Mouse (Mus musculus): ENCODE data around the gene 1700025C18Rik. TPM values are rescaled to one million over a fixed set of nuclear protein-coding genes. Genes with fewer than 3 reads are reported as not detected.

The 1700025C18Rik gene
- polyA plus RNA-seq, 1 experiment from 2014 or later, result not detected

DNA sequence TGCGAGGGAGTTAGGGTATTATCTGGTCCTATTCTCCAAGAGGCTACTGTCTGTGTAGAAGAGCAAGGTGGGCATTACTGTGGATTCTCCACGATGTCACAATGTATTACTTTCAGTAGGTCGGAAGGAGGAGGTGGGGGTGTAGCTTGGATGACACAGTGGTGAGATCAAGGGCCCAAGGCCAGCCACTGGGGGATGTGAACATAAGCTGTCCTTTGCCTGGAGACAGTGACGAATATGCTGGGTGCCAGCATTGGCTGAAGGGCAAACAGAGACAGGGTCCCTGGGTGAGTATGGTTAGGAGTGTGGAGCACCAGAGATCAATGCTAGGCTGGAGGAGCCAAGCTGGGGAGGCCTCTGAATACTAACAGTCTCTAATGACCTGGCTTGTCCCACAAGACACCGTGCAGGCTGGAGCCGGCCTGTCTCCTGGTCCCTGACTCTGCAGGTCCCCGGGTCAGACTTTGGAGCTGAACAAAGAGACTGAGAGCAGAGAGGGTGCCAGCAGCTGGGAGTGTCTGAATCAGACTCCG, 949 bp upstream of the 1700025C18Rik start:
- no peak for ATAC-seq (ENCODE audit: low FRiP score)

GRCm38 (mm10) chr2:165089470-165089869, 1.1 kb downstream of the 1700025C18Rik start:
- Histone ChIP-seq H3K9me3 (ENCODE audit: control insufficient read depth, low read length) (no peaks in the 10 kb centered on the region), H3K36me3 (ENCODE audit: control insufficient read depth, insufficient read depth, low read length) (no peaks in the 10 kb centered on the region), H3K4me2 (replicated peaks; ENCODE audit: low read depth, low read length) (no peak overlapping the region), H3K4me1 (replicated peaks; ENCODE audit: control insufficient read depth, insufficient read depth, low read length) (no peaks in the 10 kb centered on the region), H3K27ac (ENCODE audit: low read depth, low read length) (no peak overlapping the region), H3K9ac (ENCODE audit: low read depth, low read length) (no peak overlapping the region), H3K4me3 (ENCODE audit: low read depth, low read length) (no peak overlapping the region), H3K27me3 (ENCODE audit: control insufficient read depth, insufficient read depth, low read length) (no peaks in the 10 kb centered on the region)
- 52% methylated on average over 14 of the region's 14 CpGs for WGBS
- no peak for DNase-seq (ENCODE audit: low spot score)
- ATAC-seq (ENCODE audit: low FRiP score), result no peak

More for the DNA sequence above, 949 bp upstream of the 1700025C18Rik start:
- no peaks in the 10 kb centered on the region for H3K9me3 ChIP-seq (ENCODE audit: control insufficient read depth, low read length)
- WGBS, result 67% methylated on average over 8 of the region's 8 CpGs
- H3K27ac ChIP-seq (ENCODE audit: low read depth, low read length), result no peak overlapping the region
- H3K9ac ChIP-seq (ENCODE audit: low read depth, low read length), result no peak overlapping the region
- DNase-seq (ENCODE audit: low spot score), result no peak
- H3K4me1 ChIP-seq (replicated peaks; ENCODE audit: control insufficient read depth, insufficient read depth, low read length), result peaks cover 3% of the 10 kb centered on the region; the same call in 1 of the 2 replicates
- H3K36me3 ChIP-seq (ENCODE audit: control insufficient read depth, insufficient read depth, low read length), result no peaks in the 10 kb centered on the region
- H3K4me3 ChIP-seq (ENCODE audit: low read depth, low read length), result no peak overlapping the region
- H3K27me3 ChIP-seq (ENCODE audit: control insufficient read depth, insufficient read depth, low read length), result no peaks in the 10 kb centered on the region
- no peak overlapping the region for H3K4me2 ChIP-seq (replicated peaks; ENCODE audit: low read depth, low read length)

DNA sequence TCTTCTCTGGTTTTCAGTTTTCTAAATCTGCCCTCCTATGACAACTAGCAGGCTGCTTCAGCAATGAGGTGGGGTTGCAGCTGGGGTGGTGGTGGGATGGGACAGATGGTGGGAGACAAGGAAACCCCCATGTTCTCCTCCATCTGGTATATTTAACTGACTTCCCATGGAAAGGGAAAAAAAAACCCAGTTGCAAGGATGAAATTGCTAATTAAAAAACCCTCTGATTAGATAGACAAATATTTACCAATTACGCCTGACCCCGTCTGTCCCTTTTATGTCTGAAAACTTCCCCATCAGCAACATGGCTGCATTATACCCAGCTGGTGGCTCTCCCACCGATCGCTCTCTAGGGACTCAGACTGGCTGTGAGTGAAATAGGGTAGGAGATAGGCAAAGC, 3.9 kb downstream of the 1700025C18Rik start:
- ATAC-seq (ENCODE audit: low FRiP score) (no peak), DNase-seq (ENCODE audit: low spot score) (no peak)
- Histone ChIP-seq H3K9ac (ENCODE audit: low read depth, low read length) (no peak overlapping the region), H3K4me1 (replicated peaks; ENCODE audit: control insufficient read depth, insufficient read depth, low read length) (no peaks in the 10 kb centered on the region), H3K4me2 (replicated peaks; ENCODE audit: low read depth, low read length) (no peak overlapping the region), H3K9me3 (ENCODE audit: control insufficient read depth, low read length) (no peaks in the 10 kb centered on the region), H3K36me3 (ENCODE audit: control insufficient read depth, insufficient read depth, low read length) (no peaks in the 10 kb centered on the region), H3K27me3 (ENCODE audit: control insufficient read depth, insufficient read depth, low read length) (no peaks in the 10 kb centered on the region), H3K27ac (ENCODE audit: low read depth, low read length) (no peak overlapping the region), H3K4me3 (ENCODE audit: low read depth, low read length) (no peak overlapping the region)
- WGBS, result 81% methylated on average over 4 of the region's 4 CpGs

DNA sequence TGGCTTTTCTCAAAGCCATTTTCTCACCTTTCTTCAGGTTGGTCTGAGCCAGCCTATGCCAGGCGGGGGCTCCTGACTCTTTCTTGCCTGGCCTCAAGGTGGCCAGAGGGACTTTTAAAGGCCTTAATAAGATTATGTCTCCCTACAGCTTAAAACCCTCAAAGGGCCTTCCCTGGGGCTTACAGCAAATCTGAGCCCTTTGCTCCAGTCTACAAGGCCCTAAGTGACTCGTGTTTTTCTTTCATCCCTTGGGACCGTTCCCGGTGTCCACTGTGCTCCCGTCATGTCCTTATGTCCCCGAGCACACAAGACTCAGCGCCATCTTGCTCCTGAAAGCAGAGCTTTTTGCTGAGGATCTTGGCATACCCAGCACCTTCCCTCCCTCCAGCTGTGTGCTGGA, 9.3 kb downstream of the 1700025C18Rik start:
- H3K9ac ChIP-seq (ENCODE audit: low read depth, low read length), result no peak overlapping the region
- ATAC-seq (ENCODE audit: low FRiP score) (no peak), DNase-seq (ENCODE audit: low spot score) (no peak)
- WGBS, result 31% methylated on average over 7 of the region's 7 CpGs
- H3K27me3 ChIP-seq (ENCODE audit: control insufficient read depth, insufficient read depth, low read length), result peaks cover 15% of the 10 kb centered on the region
- no peak overlapping the region for H3K27ac ChIP-seq (ENCODE audit: low read depth, low read length)
- no peak overlapping the region for H3K4me3 ChIP-seq (ENCODE audit: low read depth, low read length)
- H3K9me3 ChIP-seq (ENCODE audit: control insufficient read depth, low read length), result no peaks in the 10 kb centered on the region
- peaks cover 7% of the 10 kb centered on the region for H3K4me1 ChIP-seq (replicated peaks; ENCODE audit: control insufficient read depth, insufficient read depth, low read length)
- no peak overlapping the region for H3K4me2 ChIP-seq (replicated peaks; ENCODE audit: low read depth, low read length)
- no peaks in the 10 kb centered on the region for H3K36me3 ChIP-seq (ENCODE audit: control insufficient read depth, insufficient read depth, low read length)

DNA sequence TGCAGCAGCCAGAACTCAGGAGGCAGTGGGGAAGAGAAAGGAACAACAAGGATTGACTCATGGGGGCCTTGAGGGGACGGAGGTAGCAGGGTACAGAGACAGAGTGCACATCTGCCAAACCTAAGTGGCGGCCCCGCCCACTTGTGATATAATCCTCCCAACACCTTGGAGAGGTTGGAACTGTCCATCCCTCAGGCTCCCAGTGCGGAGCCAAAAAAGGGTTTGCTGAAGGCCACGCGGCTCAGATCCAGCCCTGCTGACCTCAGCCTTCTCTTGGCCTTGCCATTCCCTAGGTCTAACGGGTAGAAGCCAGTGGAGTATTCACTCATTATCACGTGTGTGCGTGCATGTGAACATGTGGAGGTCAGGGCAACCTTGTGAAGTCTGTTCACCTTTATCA, 9.9 kb downstream of the 1700025C18Rik start:
- ATAC-seq (ENCODE audit: low FRiP score) (no peak), DNase-seq (ENCODE audit: low spot score) (no peak)
- 38% methylated on average over 9 of the region's 9 CpGs for WGBS
- H3K9ac ChIP-seq (ENCODE audit: low read depth, low read length), result no peak overlapping the region
- H3K4me1 ChIP-seq (replicated peaks; ENCODE audit: control insufficient read depth, insufficient read depth, low read length), result peaks cover 11% of the 10 kb centered on the region
- H3K36me3 ChIP-seq (ENCODE audit: control insufficient read depth, insufficient read depth, low read length), result no peaks in the 10 kb centered on the region
- H3K9me3 ChIP-seq (ENCODE audit: control insufficient read depth, low read length), result no peaks in the 10 kb centered on the region
- H3K27ac ChIP-seq (ENCODE audit: low read depth, low read length), result no peak overlapping the region
- peaks cover 17% of the 10 kb centered on the region for H3K27me3 ChIP-seq (ENCODE audit: control insufficient read depth, insufficient read depth, low read length)
- no peak overlapping the region for H3K4me3 ChIP-seq (ENCODE audit: low read depth, low read length)
- H3K4me2 ChIP-seq (replicated peaks; ENCODE audit: low read depth, low read length), result no peak overlapping the region

DNA sequence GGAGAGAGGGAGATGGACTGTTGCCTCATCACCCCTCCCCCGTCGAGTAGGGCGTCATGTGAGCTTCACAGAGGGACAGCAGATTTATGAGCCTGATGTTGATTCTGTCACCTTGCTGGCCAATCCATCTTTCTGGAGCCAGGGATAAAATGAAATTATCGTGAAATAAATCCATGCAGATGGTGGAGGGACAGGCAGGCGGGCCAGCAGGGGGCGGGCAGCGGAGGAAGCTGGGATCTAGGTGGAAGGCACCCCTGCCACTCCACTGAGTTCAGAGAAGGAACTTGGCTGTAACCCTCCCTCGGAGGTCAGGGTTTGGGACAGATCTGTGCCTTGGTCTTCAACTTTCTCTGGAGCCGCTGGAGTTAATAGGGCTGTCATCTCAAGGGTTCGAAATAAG, 11.9 kb downstream of the 1700025C18Rik start:
- peaks cover 25% of the 10 kb centered on the region for H3K27me3 ChIP-seq (ENCODE audit: control insufficient read depth, insufficient read depth, low read length)
- no peaks in the 10 kb centered on the region for H3K9me3 ChIP-seq (ENCODE audit: control insufficient read depth, low read length)
- WGBS, result 33% methylated on average over 10 of the region's 10 CpGs

DNA sequence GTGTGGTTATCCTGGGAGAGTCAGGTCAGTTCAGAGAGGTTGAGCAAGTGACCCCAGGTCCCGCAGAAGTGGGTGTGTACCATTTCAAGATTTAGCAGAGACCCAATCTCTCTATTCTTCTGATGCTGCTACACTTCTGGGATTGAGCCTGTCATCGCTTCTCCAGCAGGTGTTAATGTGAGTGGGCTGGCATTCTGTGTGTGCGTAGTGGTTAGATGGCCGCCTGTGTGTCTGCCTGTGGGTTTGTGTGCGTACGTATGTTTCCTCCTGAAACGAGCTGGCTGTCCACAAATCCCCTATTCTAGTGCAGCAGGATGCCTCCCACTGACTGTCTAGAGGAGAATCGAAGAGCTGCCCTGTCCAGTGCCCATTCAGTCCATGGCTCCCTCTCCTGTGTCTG, 12.5 kb downstream of the 1700025C18Rik start:
- Histone ChIP-seq H3K27me3 (ENCODE audit: control insufficient read depth, insufficient read depth, low read length) (peaks cover 25% of the 10 kb centered on the region), H3K4me3 (ENCODE audit: low read depth, low read length) (no peak overlapping the region), H3K4me1 (replicated peaks; ENCODE audit: control insufficient read depth, insufficient read depth, low read length) (peaks cover 11% of the 10 kb centered on the region), H3K27ac (ENCODE audit: low read depth, low read length) (no peak overlapping the region), H3K36me3 (ENCODE audit: control insufficient read depth, insufficient read depth, low read length) (no peaks in the 10 kb centered on the region), H3K9ac (ENCODE audit: low read depth, low read length) (no peak overlapping the region), H3K4me2 (replicated peaks; ENCODE audit: low read depth, low read length) (no peak overlapping the region), H3K9me3 (ENCODE audit: control insufficient read depth, low read length) (no peaks in the 10 kb centered on the region)
- ATAC-seq (ENCODE audit: low FRiP score), result no peak
- DNase-seq (ENCODE audit: low spot score), result no peak
- 76% methylated on average over 8 of the region's 8 CpGs for WGBS

More for the DNA sequence above, 11.9 kb downstream of the 1700025C18Rik start:
- Histone ChIP-seq H3K4me3 (ENCODE audit: low read depth, low read length) (no peak overlapping the region), H3K27ac (ENCODE audit: low read depth, low read length) (no peak overlapping the region), H3K4me2 (replicated peaks; ENCODE audit: low read depth, low read length) (no peak overlapping the region), H3K9ac (ENCODE audit: low read depth, low read length) (no peak overlapping the region), H3K4me1 (replicated peaks; ENCODE audit: control insufficient read depth, insufficient read depth, low read length) (peaks cover 11% of the 10 kb centered on the region), H3K36me3 (ENCODE audit: control insufficient read depth, insufficient read depth, low read length) (no peaks in the 10 kb centered on the region)
- peak; percentile 60 for DNase-seq (ENCODE audit: low spot score)
- no peak for ATAC-seq (ENCODE audit: low FRiP score)

DNA sequence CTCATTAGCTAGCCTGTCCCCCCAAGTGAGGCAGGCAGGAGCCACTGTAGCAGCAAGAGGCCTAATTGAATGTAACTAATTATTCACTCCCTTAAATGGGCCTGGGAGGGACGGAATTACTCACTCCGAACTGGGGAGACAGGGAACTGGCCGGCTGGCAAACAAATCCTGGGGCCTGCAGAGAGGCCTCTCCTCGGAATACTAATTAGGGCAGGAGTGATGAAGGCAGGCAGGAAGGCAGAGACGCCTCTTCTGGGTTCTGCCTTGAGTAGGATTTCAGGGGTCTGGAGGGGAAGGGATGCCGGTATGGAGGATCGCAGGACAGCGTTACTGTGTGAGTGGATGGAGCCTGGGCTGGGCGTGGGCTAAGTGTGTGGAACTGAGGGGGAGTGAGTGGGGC, 13.5 kb downstream of the 1700025C18Rik start:
- peaks cover 11% of the 10 kb centered on the region for H3K4me1 ChIP-seq (replicated peaks; ENCODE audit: control insufficient read depth, insufficient read depth, low read length)
- no peak overlapping the region; the same call in 1 of the 2 replicates for H3K27ac ChIP-seq (ENCODE audit: low read depth, low read length)
- 0 out of 2 replicates have a peak overlapping the region, but pooled peaks have one; percentile 19 for H3K4me2 ChIP-seq (replicated peaks; ENCODE audit: low read depth, low read length)
- ATAC-seq (ENCODE audit: low FRiP score) (peak; percentile 66), DNase-seq (ENCODE audit: low spot score) (peak; percentile 54)
- H3K9ac ChIP-seq (ENCODE audit: low read depth, low read length), result no peak overlapping the region; the same call in 1 of the 2 replicates
- H3K4me3 ChIP-seq (ENCODE audit: low read depth, low read length), result no peak overlapping the region
- H3K36me3 ChIP-seq (ENCODE audit: control insufficient read depth, insufficient read depth, low read length), result no peaks in the 10 kb centered on the region
- peaks cover 25% of the 10 kb centered on the region for H3K27me3 ChIP-seq (ENCODE audit: control insufficient read depth, insufficient read depth, low read length)
- 6% methylated on average over 9 of the region's 9 CpGs for WGBS
- H3K9me3 ChIP-seq (ENCODE audit: control insufficient read depth, low read length), result no peaks in the 10 kb centered on the region

GRCm38 (mm10) chr2:165074937-165075336, 15.6 kb downstream of the 1700025C18Rik start:
- no peak overlapping the region for H3K27ac ChIP-seq (ENCODE audit: low read depth, low read length)
- H3K36me3 ChIP-seq (ENCODE audit: control insufficient read depth, insufficient read depth, low read length), result no peaks in the 10 kb centered on the region
- ATAC-seq (ENCODE audit: low FRiP score) (peak; percentile 31; the same call in 1 of the 2 replicates), DNase-seq (ENCODE audit: low spot score) (peak; percentile 91)
- peaks cover 11% of the 10 kb centered on the region for H3K4me1 ChIP-seq (replicated peaks; ENCODE audit: control insufficient read depth, insufficient read depth, low read length)
- H3K9me3 ChIP-seq (ENCODE audit: control insufficient read depth, low read length), result no peaks in the 10 kb centered on the region
- H3K4me3 ChIP-seq (ENCODE audit: low read depth, low read length), result no peak overlapping the region
- WGBS, result 49% methylated on average over 2 of the region's 2 CpGs
- H3K4me2 ChIP-seq (replicated peaks; ENCODE audit: low read depth, low read length), result no peak overlapping the region
- H3K9ac ChIP-seq (ENCODE audit: low read depth, low read length), result no peak overlapping the region
- H3K27me3 ChIP-seq (ENCODE audit: control insufficient read depth, insufficient read depth, low read length), result peaks cover 27% of the 10 kb centered on the region
